Mouse (Mus musculus): ENCODE data around the gene Pcyt1a. TPM values are rescaled to one million over a fixed set of nuclear protein-coding genes. Genes with fewer than 3 reads are reported as not detected.
"Not testable (repeated sequence)": the region's sequence is repeated elsewhere in the genome, so short reads cannot be mapped to it uniquely, and the experiment has no call there.

The Pcyt1a gene
- total and polyA plus RNA-seq, 2 experiments: 28.6 to 56.1 TPM

- Histone ChIP-seq H3K79me2 (ENCODE audit: control insufficient read depth, insufficient read depth, low read length) (peaks cover 12% of the 10 kb centered on the region; the same call in 1 of the 2 replicates), H3K36me3 (ENCODE audit: control insufficient read depth, insufficient read depth, low read length) (peaks cover 5% of the 10 kb centered on the region), H3K4me3 (ENCODE audit: insufficient read depth, low read depth, low read length) (no peak overlapping the region), H3K27ac (replicated peaks; ENCODE audit: insufficient read depth, low read depth, low read length) (no peak overlapping the region), H3K4me1 (ENCODE audit: control insufficient read depth, insufficient read depth, low read length) (peaks cover 24% of the 10 kb centered on the region), H3K27me3 (ENCODE audit: control insufficient read depth, insufficient read depth, low read length) (no peaks in the 10 kb centered on the region), H3K9ac (ENCODE audit: low read depth, low read length) (no peak overlapping the region)
- TF ChIP-seq CTCF (IDR thresholded peaks at IDR 0.05; ENCODE audit: low read depth, low read length) (no peak), POLR2A (IDR thresholded peaks at IDR 0.05; ENCODE audit: extremely low read depth, insufficient read depth, low read length) (no peak)
- no peak for DNase-seq (ENCODE audit: extremely low read depth, low read depth, low spot score)
- 59% methylated on average over 1 of the region's 1 CpGs for WGBS
Observed at GRCm38 (mm10) chr16:32436657-32437056, 5.9 kb downstream of the Pcyt1a start.

GRCm38 (mm10) chr16:32437266-32437665 is 6.5 kb downstream of the Pcyt1a start:
- peaks cover 24% of the 10 kb centered on the region for H3K4me1 ChIP-seq (ENCODE audit: control insufficient read depth, insufficient read depth, low read length)
- H3K27ac ChIP-seq (replicated peaks; ENCODE audit: insufficient read depth, low read depth, low read length): no peak overlapping the region
- TF ChIP-seq CTCF (IDR thresholded peaks at IDR 0.05; ENCODE audit: low read depth, low read length) (no peak), POLR2A (IDR thresholded peaks at IDR 0.05; ENCODE audit: extremely low read depth, insufficient read depth, low read length) (no peak)

DNA sequence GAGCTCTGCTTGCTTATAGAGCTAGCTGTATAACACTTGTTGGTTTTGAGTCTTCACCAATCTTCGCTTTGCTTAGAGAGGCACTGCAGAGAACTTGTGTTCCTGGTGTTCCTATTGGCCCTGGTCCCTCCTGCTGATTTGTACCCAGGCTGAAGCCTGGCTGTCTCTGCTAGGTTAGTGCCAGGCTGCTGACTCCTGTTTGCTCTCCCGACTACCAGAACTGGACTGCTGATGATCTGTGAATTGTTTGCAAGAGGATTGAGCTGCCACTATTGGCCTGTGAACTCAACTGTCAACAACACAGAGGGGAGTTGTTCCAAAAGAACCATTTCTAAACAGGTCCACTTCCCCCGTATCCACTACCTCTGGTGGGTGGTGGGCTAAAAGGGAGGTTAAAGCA is 10.7 kb downstream of the Pcyt1a start:
- TF ChIP-seq POLR2A (IDR thresholded peaks at IDR 0.05; ENCODE audit: extremely low read depth, insufficient read depth, low read length): no peak
- TF ChIP-seq CTCF (IDR thresholded peaks at IDR 0.05; ENCODE audit: low read depth, low read length): no peak
- peak; percentile 96 for DNase-seq (ENCODE audit: extremely low read depth, low read depth, low spot score)
- 32% methylated on average over 3 of the region's 3 CpGs for WGBS
- no peak overlapping the region for H3K9ac ChIP-seq (ENCODE audit: low read depth, low read length)
- peaks cover 21% of the 10 kb centered on the region for H3K79me2 ChIP-seq (ENCODE audit: control insufficient read depth, insufficient read depth, low read length)
- H3K4me1 ChIP-seq (ENCODE audit: control insufficient read depth, insufficient read depth, low read length): peaks cover 16% of the 10 kb centered on the region
- peaks cover 5% of the 10 kb centered on the region for H3K36me3 ChIP-seq (ENCODE audit: control insufficient read depth, insufficient read depth, low read length)
- H3K27me3 ChIP-seq (ENCODE audit: control insufficient read depth, insufficient read depth, low read length): no peaks in the 10 kb centered on the region
- peak overlapping the region; percentile 69 for H3K27ac ChIP-seq (replicated peaks; ENCODE audit: insufficient read depth, low read depth, low read length)
- no peak overlapping the region for H3K4me3 ChIP-seq (ENCODE audit: insufficient read depth, low read depth, low read length)

More at GRCm38 (mm10) chr16:32437266-32437665, 6.5 kb downstream of the Pcyt1a start:
- no peaks in the 10 kb centered on the region for H3K27me3 ChIP-seq (ENCODE audit: control insufficient read depth, insufficient read depth, low read length)
- 87% methylated on average over 1 of the region's 1 CpGs for WGBS
- H3K79me2 ChIP-seq (ENCODE audit: control insufficient read depth, insufficient read depth, low read length): peaks cover 12% of the 10 kb centered on the region; the same call in 1 of the 2 replicates
- DNase-seq (ENCODE audit: extremely low read depth, low read depth, low spot score): peak; percentile 46
- H3K4me3 ChIP-seq (ENCODE audit: insufficient read depth, low read depth, low read length): no peak overlapping the region
- H3K9ac ChIP-seq (ENCODE audit: low read depth, low read length): no peak overlapping the region
- H3K36me3 ChIP-seq (ENCODE audit: control insufficient read depth, insufficient read depth, low read length): peaks cover 5% of the 10 kb centered on the region

DNA sequence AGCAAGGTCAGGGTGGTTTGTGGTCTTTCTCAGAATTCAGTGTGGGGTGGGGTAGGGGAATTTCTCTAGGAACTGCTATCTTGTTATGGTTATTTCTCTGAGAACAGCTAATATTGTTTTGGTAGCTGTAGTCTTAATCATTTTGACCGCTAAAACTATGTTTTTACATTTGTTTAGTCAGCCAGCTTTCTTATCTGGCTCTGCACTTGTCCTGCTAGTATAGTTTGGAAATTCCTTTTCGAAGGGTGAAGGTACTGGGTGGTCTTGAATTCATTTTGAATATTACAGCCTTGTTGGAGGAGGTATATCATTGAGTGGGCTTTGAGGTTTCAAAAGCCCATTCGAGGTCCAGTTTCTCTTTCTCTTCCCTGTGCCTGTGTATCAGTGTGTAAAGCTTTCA is 13.9 kb downstream of the Pcyt1a start:
- 69% methylated on average over 3 of the region's 3 CpGs for WGBS
- not testable (repeated sequence) for H3K4me3 ChIP-seq (ENCODE audit: insufficient read depth, low read depth, low read length); H3K36me3 ChIP-seq (ENCODE audit: control insufficient read depth, insufficient read depth, low read length); H3K27me3 ChIP-seq (ENCODE audit: control insufficient read depth, insufficient read depth, low read length); H3K27ac ChIP-seq (replicated peaks; ENCODE audit: insufficient read depth, low read depth, low read length); DNase-seq (ENCODE audit: extremely low read depth, low read depth, low spot score); H3K9ac ChIP-seq (ENCODE audit: low read depth, low read length)
- peaks cover 26% of the 10 kb centered on the region for H3K79me2 ChIP-seq (ENCODE audit: control insufficient read depth, insufficient read depth, low read length)
- H3K4me1 ChIP-seq (ENCODE audit: control insufficient read depth, insufficient read depth, low read length): peaks cover 13% of the 10 kb centered on the region

DNA sequence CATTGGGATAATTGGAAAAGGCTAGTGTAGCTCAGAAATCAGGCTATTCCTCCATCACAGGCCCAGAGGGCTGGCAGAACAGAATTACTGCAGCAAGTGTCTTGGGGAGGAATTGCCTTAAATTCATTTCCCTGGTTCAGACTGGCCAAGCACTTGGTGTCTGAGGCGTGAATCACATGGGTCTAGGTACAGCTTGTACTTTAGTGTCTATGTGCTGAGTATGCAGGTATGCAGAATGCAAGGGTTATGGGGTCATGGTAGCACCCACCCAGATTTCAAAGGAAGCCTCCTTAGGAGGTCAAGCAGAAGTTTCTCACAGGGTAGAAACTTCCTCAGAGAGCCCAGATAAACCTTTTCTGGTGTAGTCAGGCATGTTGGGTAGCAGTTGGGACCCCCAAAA is 14.8 kb downstream of the Pcyt1a start:
- no peak overlapping the region for H3K27ac ChIP-seq (replicated peaks; ENCODE audit: insufficient read depth, low read depth, low read length)
- DNase-seq (ENCODE audit: extremely low read depth, low read depth, low spot score): no peak

GRCm38 (mm10) chr16:32446563-32447138 is 15.9 kb downstream of the Pcyt1a start:
- no peak for DNase-seq (ENCODE audit: extremely low read depth, low read depth, low spot score)
- 57% methylated on average over 2 of the region's 2 CpGs for WGBS
- TF ChIP-seq CTCF (IDR thresholded peaks at IDR 0.05; ENCODE audit: low read depth, low read length) (no peak), POLR2A (IDR thresholded peaks at IDR 0.05; ENCODE audit: extremely low read depth, insufficient read depth, low read length) (no peak)
- Histone ChIP-seq H3K27me3 (ENCODE audit: control insufficient read depth, insufficient read depth, low read length) (no peaks in the 10 kb centered on the region), H3K27ac (replicated peaks; ENCODE audit: insufficient read depth, low read depth, low read length) (no peak overlapping the region), H3K36me3 (ENCODE audit: control insufficient read depth, insufficient read depth, low read length) (no peaks in the 10 kb centered on the region), H3K79me2 (ENCODE audit: control insufficient read depth, insufficient read depth, low read length) (peaks cover 26% of the 10 kb centered on the region), H3K9ac (ENCODE audit: low read depth, low read length) (no peak overlapping the region), H3K4me1 (ENCODE audit: control insufficient read depth, insufficient read depth, low read length) (peaks cover 5% of the 10 kb centered on the region), H3K4me3 (ENCODE audit: insufficient read depth, low read depth, low read length) (no peak overlapping the region)

More for the DNA sequence above, 14.8 kb downstream of the Pcyt1a start:
- H3K36me3 ChIP-seq (ENCODE audit: control insufficient read depth, insufficient read depth, low read length): no peaks in the 10 kb centered on the region
- no peak overlapping the region for H3K9ac ChIP-seq (ENCODE audit: low read depth, low read length)
- peaks cover 10% of the 10 kb centered on the region for H3K4me1 ChIP-seq (ENCODE audit: control insufficient read depth, insufficient read depth, low read length)
- TF ChIP-seq CTCF (IDR thresholded peaks at IDR 0.05; ENCODE audit: low read depth, low read length) (no peak), POLR2A (IDR thresholded peaks at IDR 0.05; ENCODE audit: extremely low read depth, insufficient read depth, low read length) (no peak)
- no peak overlapping the region for H3K4me3 ChIP-seq (ENCODE audit: insufficient read depth, low read depth, low read length)
- WGBS: 93% methylated on average over 1 of the region's 1 CpGs
- H3K27me3 ChIP-seq (ENCODE audit: control insufficient read depth, insufficient read depth, low read length): no peaks in the 10 kb centered on the region
- H3K79me2 ChIP-seq (ENCODE audit: control insufficient read depth, insufficient read depth, low read length): peaks cover 26% of the 10 kb centered on the region

Data from liver, adult 2 months (tissue).